13 mouse cellular contexts compared by ENCODE assay signal in the genomic region with DNA sequence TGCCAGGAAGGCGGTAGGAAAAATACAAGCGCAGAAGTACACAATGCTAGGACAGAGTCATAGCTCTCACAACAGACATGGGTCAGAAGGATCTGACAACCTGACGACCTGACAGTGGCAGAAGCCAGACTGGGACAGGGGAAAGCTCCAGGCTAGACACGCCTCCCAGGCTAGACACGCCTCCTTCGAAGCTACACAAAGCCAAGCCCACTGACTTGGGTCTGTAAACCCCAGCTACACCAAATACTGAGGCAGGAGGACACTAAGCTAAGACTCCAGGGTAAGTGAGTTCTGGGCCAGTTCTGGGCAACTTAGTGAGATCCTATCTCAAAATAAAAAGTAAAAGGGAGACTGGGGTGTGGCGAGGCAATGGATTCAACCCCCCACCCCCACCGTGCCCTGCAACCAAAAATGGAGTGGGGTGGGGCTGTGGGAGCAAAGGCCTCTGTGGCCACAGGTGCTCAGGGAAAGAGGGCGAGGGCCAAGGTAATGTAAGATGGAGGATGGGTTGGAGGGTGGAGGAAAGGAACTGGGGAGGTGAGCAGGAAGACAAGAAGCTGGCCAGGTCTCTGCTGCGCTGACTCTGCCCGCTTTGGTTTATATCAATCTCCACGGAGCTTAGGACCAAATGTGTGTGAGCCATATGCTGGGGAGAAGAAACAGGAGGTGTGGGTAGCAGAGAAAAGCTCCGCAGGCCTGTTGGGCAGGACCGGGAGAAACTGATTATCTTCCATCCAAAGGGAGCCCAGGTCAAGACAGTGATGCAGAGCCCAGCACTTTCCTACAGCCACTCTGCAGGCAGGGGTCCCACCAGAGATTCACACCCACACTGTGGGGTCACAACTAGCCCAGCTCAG. TPM values are rescaled to one million over a fixed set of nuclear protein-coding genes. Genes with fewer than 3 reads are reported as not detected.
A peak's percentile ranks its signal among the peaks of the same experiment; 100 is the strongest.
DNase-seq lines count a peak whose midpoint lies in the region; ATAC-seq and TF ChIP-seq lines count a peak whose summit lies in the region.
"Had no signal": no experiment of that assay in that cellular context is flagged by ENCODE, and none has a peak within 500 bp of the region (broad histone marks: within the 10 kb centered on the region; RNA-seq: fewer than 3 reads in every experiment).

No protein-coding gene starts in this region.

- H3K27me3 ChIP-seq in lung, postnatal 0 days (replicated peaks; ENCODE audit: insufficient read depth, low read length) = no peaks in the 10 kb centered on the region
- H3K27me3 ChIP-seq in embryonic facial prominence, embryonic 13.5 days = no peaks in the 10 kb centered on the region
- no peaks in the 10 kb centered on the region for H3K27me3 ChIP-seq in hindbrain, embryonic 16.5 days (replicated peaks; ENCODE audit: control insufficient read depth, insufficient read depth, low read length)
- no peaks in the 10 kb centered on the region for H3K27me3 ChIP-seq in neural tube, embryonic 13.5 days
- H3K27me3 ChIP-seq: CH12.LX had no signal

- no peak overlapping the region for H3K4me3 ChIP-seq in lung, postnatal 0 days (ENCODE audit: low read depth, low read length)
- no peak overlapping the region for H3K4me3 ChIP-seq in embryonic facial prominence, embryonic 13.5 days
- no peak overlapping the region for H3K4me3 ChIP-seq in hindbrain, embryonic 16.5 days (ENCODE audit: low read length)
- no peak overlapping the region for H3K4me3 ChIP-seq in neural tube, embryonic 13.5 days
- H3K4me3 ChIP-seq: erythroblast, embryonic 14.5 days had no signal

- no peak overlapping the region for H3K4me2 ChIP-seq in lung, postnatal 0 days (replicated peaks; ENCODE audit: low read depth, low read length)
- no peak overlapping the region for H3K4me2 ChIP-seq in embryonic facial prominence, embryonic 13.5 days
- no peak overlapping the region for H3K4me2 ChIP-seq in hindbrain, embryonic 16.5 days (ENCODE audit: low read length)
- peak overlapping the region; percentile 21 for H3K4me2 ChIP-seq in neural tube, embryonic 13.5 days

- no peak overlapping the region for H3K27ac ChIP-seq in lung, postnatal 0 days (ENCODE audit: low read length)
- peak overlapping the region; percentile 39; the same call in 1 of the 2 replicates for H3K27ac ChIP-seq in embryonic facial prominence, embryonic 13.5 days
- H3K27ac ChIP-seq in hindbrain, embryonic 16.5 days (ENCODE audit: low read depth, low read length) = no peak overlapping the region
- H3K27ac ChIP-seq in neural tube, embryonic 13.5 days (replicated peaks) = peak overlapping the region; percentile 73
- H3K27ac ChIP-seq: liver, embryonic 14.5 days had no signal

- no peaks in the 10 kb centered on the region for H3K9me3 ChIP-seq in lung, postnatal 0 days (ENCODE audit: low read length)
- no peaks in the 10 kb centered on the region for H3K9me3 ChIP-seq in embryonic facial prominence, embryonic 13.5 days
- H3K9me3 ChIP-seq in hindbrain, embryonic 16.5 days (ENCODE audit: control insufficient read depth, low read length) = no peaks in the 10 kb centered on the region
- no peaks in the 10 kb centered on the region for H3K9me3 ChIP-seq in neural tube, embryonic 13.5 days

- peak; percentile 6 for DNase-seq in lung, postnatal 0 days (ENCODE audit: low spot score)
- no peak for DNase-seq in lung, adult 18-20 months
- DNase-seq in testis, postnatal 14 days (ENCODE audit: low spot score) = no peak
- DNase-seq in retina, postnatal 1 day = no peak
- DNase-seq in adrenal gland, postnatal 14 days = no peak
- DNase-seq: heart, postnatal 4 days; right cerebral cortex, postnatal 25 days had no signal

- H3K4me1 ChIP-seq in lung, postnatal 0 days (ENCODE audit: insufficient read depth, low read depth, low read length) = no peaks in the 10 kb centered on the region
- H3K4me1 ChIP-seq in embryonic facial prominence, embryonic 13.5 days = peaks cover 74% of the 10 kb centered on the region
- H3K4me1 ChIP-seq in hindbrain, embryonic 16.5 days (ENCODE audit: control insufficient read depth, insufficient read depth, low read depth, low read length) = peaks cover 46% of the 10 kb centered on the region
- peaks cover 97% of the 10 kb centered on the region for H3K4me1 ChIP-seq in neural tube, embryonic 13.5 days (replicated peaks)

- no peak overlapping the region for H3K9ac ChIP-seq in lung, postnatal 0 days (replicated peaks; ENCODE audit: low read depth)
- no peak overlapping the region for H3K9ac ChIP-seq in embryonic facial prominence, embryonic 13.5 days
- H3K9ac ChIP-seq in hindbrain, embryonic 16.5 days (ENCODE audit: low read depth, low read length) = 0 out of 2 replicates have a peak overlapping the region, but pooled peaks have one; percentile 15
- peak overlapping the region; percentile 44; the same call in 1 of the 2 replicates for H3K9ac ChIP-seq in neural tube, embryonic 13.5 days
- H3K9ac ChIP-seq: liver, embryonic 14.5 days had no signal

- 49% methylated on average over 14 of the region's 14 CpGs for WGBS in lung, postnatal 0 days
- WGBS in embryonic facial prominence, embryonic 13.5 days = 47% methylated on average over 14 of the region's 14 CpGs
- 40% methylated on average over 14 of the region's 14 CpGs for WGBS in hindbrain, embryonic 16.5 days
- 40% methylated on average over 14 of the region's 14 CpGs for WGBS in neural tube, embryonic 13.5 days

- no peaks in the 10 kb centered on the region for H3K36me3 ChIP-seq in lung, postnatal 0 days (ENCODE audit: insufficient read depth, low read length)
- no peaks in the 10 kb centered on the region for H3K36me3 ChIP-seq in embryonic facial prominence, embryonic 13.5 days
- H3K36me3 ChIP-seq in hindbrain, embryonic 16.5 days (ENCODE audit: control insufficient read depth, insufficient read depth, low read length) = no peaks in the 10 kb centered on the region
- H3K36me3 ChIP-seq in neural tube, embryonic 13.5 days = no peaks in the 10 kb centered on the region

- TF ChIP-seq EP300 in lung, postnatal 0 days (IDR thresholded peaks at IDR 0.05) = no peak

- TF ChIP-seq CTCF in lung, postnatal 0 days (IDR thresholded peaks at IDR 0.05) = no peak

- no peak for ATAC-seq in lung, postnatal 0 days
- no peak for ATAC-seq in embryonic facial prominence, embryonic 13.5 days (ENCODE audit: insufficient number of reproducible peaks, insufficient read depth, low FRiP score, low TSS enrichment, low read depth)
- ATAC-seq in hindbrain, embryonic 16.5 days = no peak
- no peak for ATAC-seq in neural tube, embryonic 13.5 days (ENCODE audit: low read depth)

RNA-seq across cellular contexts. Expression of gene Prex1, which starts 37.8 kb away (rescaled TPM):
- 6.9 and 7.5 TPM in 2 replicates for polyA plus RNA-seq in lung, postnatal 0 days (2015; fragmentation: Nextera tagmentation; extraction: Ambion mirVana)
- 28.4 and 28.5 TPM in 2 replicates for polyA plus RNA-seq in embryonic facial prominence, embryonic 13.5 days (2015; fragmentation: Nextera tagmentation; extraction: Ambion mirVana)
- polyA plus RNA-seq in hindbrain, embryonic 16.5 days (2015; fragmentation: Nextera tagmentation; extraction: Ambion mirVana) = 27.3 and 32.5 TPM in 2 replicates
- polyA plus RNA-seq in neural tube, embryonic 13.5 days (2015; fragmentation: Nextera tagmentation; extraction: Ambion mirVana) = 28.5 and 29.3 TPM in 2 replicates
- total RNA-seq in adrenal gland, postnatal 14 days (2021) = 13.6 and 18.6 TPM in 2 replicates

Comparison
In these comparisons a context has a peak if more than half of its experiments do, and no peak if none do; other contexts are left out.
1. H3K27ac ChIP-seq: peak in embryonic facial prominence, embryonic 13.5 days (single experiment) and neural tube, embryonic 13.5 days (single experiment); none in lung, postnatal 0 days (single experiment) and hindbrain, embryonic 16.5 days (single experiment).
2. H3K9ac ChIP-seq: peak in hindbrain, embryonic 16.5 days (single experiment) and neural tube, embryonic 13.5 days (single experiment); none in lung, postnatal 0 days (single experiment) and embryonic facial prominence, embryonic 13.5 days (single experiment).